Mouse (Mus musculus) cerebellum, adult 2 months (tissue): ENCODE measurements at regions not wholly inside any gene's neighbourhood (a gene's known extent, or its start where the extent isn't known, plus 50 kb on each side); places are given as distances from the start of the nearest gene placed in this dataset.

Experiments
- CTCF ChIP-seq: fragments of 200-500 bp; IDR thresholded peaks from 2 replicates; pipeline ENCODE4 v1.5.1; 2011; ENCODE audit warnings: low read depth, mild to moderate bottlenecking, control low read depth, low read length, moderate library complexity, borderline replicate concordance; ENCODE audit not compliant: insufficient read depth
- POLR2A ChIP-seq: fragments of 200-500 bp; IDR thresholded peaks from 2 replicates; pipeline ENCODE4 v1.6.1; 2011; ENCODE audit warnings: low read length, control low read depth, borderline replicate concordance; ENCODE audit not compliant: insufficient read depth

DNA sequence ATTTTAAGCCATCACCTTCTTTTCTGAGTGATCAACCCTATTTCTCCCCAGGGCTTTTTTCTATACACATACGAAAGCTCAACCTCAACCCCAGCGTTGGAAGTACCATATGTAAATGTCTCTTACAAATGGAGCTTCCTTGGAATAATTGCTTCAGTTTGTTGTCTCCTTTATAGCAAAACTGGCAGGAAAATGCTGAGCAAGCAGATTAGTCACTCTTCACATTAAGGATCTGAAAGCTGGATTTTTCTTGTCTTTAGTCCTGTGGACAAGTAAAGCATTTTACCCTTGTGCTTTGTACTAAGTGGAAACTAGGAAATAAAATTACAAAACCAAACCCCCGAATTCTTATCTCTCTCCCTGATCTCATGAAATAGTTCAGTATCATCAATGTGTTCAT lies 145.8 kb downstream of the Etaa1 start:
- TF ChIP-seq POLR2A (no peak), CTCF (no peak)
